Mouse (Mus musculus) hindbrain, embryonic 16.5 days (tissue): ENCODE data around the gene Foxl2. TPM values are rescaled to one million over a fixed set of nuclear protein-coding genes. Genes with fewer than 3 reads are reported as not detected.
A peak's percentile ranks its signal among the peaks of the same experiment; 100 is the strongest.

Experiments used
- ATAC-seq: fragments of 200-750 bp; cut with Nextera tagmentation; 2 replicates; pipeline ENCODE4 v1.8.0; 2017; ENCODE audit warnings: moderate TSS enrichment, moderate library complexity
- H3K27ac ChIP-seq: fragments of 300-500 bp; sonication (generic); 2 replicates; pipeline ENCODE4 v1.5.1; 2014; ENCODE audit warnings: low read depth, mild to moderate bottlenecking, control low read depth, low read length, moderate library complexity
- H3K27me3 ChIP-seq: fragments of 300-500 bp; sonication (generic); replicated peaks from 2 replicates; pipeline ENCODE4 v1.6.1; 2014; ENCODE audit warnings: low read length; ENCODE audit not compliant: control insufficient read depth, insufficient read depth
- H3K36me3 ChIP-seq: fragments of 300-500 bp; sonication (generic); 2 replicates; pipeline ENCODE4 v1.6.1; 2014; ENCODE audit warnings: mild to moderate bottlenecking, low read length, moderate library complexity, mixed read lengths; ENCODE audit not compliant: control insufficient read depth, insufficient read depth
- H3K4me1 ChIP-seq: fragments of 300-500 bp; sonication (generic); 2 replicates; pipeline ENCODE4 v1.6.1; 2014; ENCODE audit warnings: low read depth, low read length; ENCODE audit not compliant: control insufficient read depth, insufficient read depth
- H3K4me2 ChIP-seq: fragments of 300-500 bp; sonication (generic); 2 replicates; pipeline ENCODE4 v1.6.1; 2014; ENCODE audit warnings: mild to moderate bottlenecking, low read length, control low read depth, moderate library complexity
- H3K4me3 ChIP-seq: fragments of 300-500 bp; sonication (generic); 2 replicates; pipeline ENCODE4 v1.5.1; 2014; ENCODE audit warnings: mild to moderate bottlenecking, low read length, control low read depth, moderate library complexity
- H3K9ac ChIP-seq: fragments of 300-500 bp; sonication (generic); 2 replicates; pipeline ENCODE4 v1.6.1; 2014; ENCODE audit warnings: low read depth, mild to moderate bottlenecking, control low read depth, low read length, moderate library complexity
- H3K9me3 ChIP-seq: fragments of 300-500 bp; sonication (generic); 2 replicates; pipeline ENCODE4 v1.6.1; 2014; ENCODE audit warnings: mild to moderate bottlenecking, low read length, moderate library complexity; ENCODE audit not compliant: control insufficient read depth
- WGBS: fragments of 180-500 bp; shearing (Covaris S2); extraction: QIAGEN DNeasy Blood & Tissue Kit; methylation state at CpG from one replicate; pipeline ENCODE4 v1.1.7; 2014; 5-methylcytosine and 5-hydroxymethylcytosine counted together
- polyA plus RNA-seq: library from polyadenylated mRNA; unstranded; fragments of >200 nt; fragmentation: Nextera tagmentation; extraction: Ambion mirVana; gene quantifications from 2 replicates; pipeline ENCODE4 v1.2.1, GENCODE M21; 2015

The Foxl2 gene
- polyA plus RNA-seq, 1 experiment from 2014 or later, result 0.24 TPM

GRCm38 (mm10) chr9:98976081-98976480, 21.0 kb downstream of the Foxl2 start:
- no peak overlapping the region for H3K9ac ChIP-seq
- peaks cover 6% of the 10 kb centered on the region for H3K4me1 ChIP-seq
- H3K27me3 ChIP-seq, result peaks cover 48% of the 10 kb centered on the region
- no peaks in the 10 kb centered on the region for H3K9me3 ChIP-seq
- no peak for ATAC-seq
- H3K4me2 ChIP-seq, result no peak overlapping the region
- H3K36me3 ChIP-seq, result no peaks in the 10 kb centered on the region
- 92% methylated on average over 1 of the region's 1 CpGs for WGBS
- no peak overlapping the region for H3K4me3 ChIP-seq
- H3K27ac ChIP-seq, result no peak overlapping the region

DNA sequence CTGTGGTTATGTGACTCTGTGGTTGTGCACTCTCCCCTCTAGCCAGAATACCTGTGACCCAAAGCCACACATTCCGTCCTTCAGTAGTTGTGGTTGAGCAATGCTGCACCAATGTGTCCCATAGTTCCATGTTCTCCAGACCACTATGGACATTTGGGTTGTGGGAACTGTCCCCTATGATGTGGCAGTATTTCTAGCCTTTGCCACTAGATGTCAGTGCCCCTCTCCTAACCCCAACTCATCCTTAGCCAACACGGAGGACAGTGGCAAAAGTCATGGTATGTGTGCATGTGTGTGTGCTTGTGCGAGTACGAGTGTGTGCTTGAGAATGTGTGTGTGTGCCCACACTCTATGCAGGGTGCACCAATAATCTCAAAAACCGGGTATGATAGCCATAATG, 21.4 kb downstream of the Foxl2 start:
- Histone ChIP-seq H3K4me2 (no peak overlapping the region), H3K9ac (no peak overlapping the region), H3K4me1 (peaks cover 6% of the 10 kb centered on the region), H3K4me3 (no peak overlapping the region), H3K27me3 (peaks cover 44% of the 10 kb centered on the region), H3K36me3 (no peaks in the 10 kb centered on the region), H3K9me3 (no peaks in the 10 kb centered on the region), H3K27ac (no peak overlapping the region)
- no peak for ATAC-seq
- 43% methylated on average over 5 of the region's 5 CpGs for WGBS

- Histone ChIP-seq H3K4me2 (peak overlapping the region; percentile 54), H3K27me3 (peaks cover 21% of the 10 kb centered on the region), H3K27ac (no peak overlapping the region), H3K36me3 (no peaks in the 10 kb centered on the region), H3K4me3 (peak overlapping the region; percentile 20), H3K4me1 (no peaks in the 10 kb centered on the region), H3K9ac (no peak overlapping the region), H3K9me3 (no peaks in the 10 kb centered on the region)
- ATAC-seq, result peak; percentile 76; the same call in 1 of the 2 replicates
- 6% methylated on average over 29 of the region's 29 CpGs for WGBS
Observed at GRCm38 (mm10) chr9:98979431-98980416, 24.6 kb downstream of the Foxl2 start.

DNA sequence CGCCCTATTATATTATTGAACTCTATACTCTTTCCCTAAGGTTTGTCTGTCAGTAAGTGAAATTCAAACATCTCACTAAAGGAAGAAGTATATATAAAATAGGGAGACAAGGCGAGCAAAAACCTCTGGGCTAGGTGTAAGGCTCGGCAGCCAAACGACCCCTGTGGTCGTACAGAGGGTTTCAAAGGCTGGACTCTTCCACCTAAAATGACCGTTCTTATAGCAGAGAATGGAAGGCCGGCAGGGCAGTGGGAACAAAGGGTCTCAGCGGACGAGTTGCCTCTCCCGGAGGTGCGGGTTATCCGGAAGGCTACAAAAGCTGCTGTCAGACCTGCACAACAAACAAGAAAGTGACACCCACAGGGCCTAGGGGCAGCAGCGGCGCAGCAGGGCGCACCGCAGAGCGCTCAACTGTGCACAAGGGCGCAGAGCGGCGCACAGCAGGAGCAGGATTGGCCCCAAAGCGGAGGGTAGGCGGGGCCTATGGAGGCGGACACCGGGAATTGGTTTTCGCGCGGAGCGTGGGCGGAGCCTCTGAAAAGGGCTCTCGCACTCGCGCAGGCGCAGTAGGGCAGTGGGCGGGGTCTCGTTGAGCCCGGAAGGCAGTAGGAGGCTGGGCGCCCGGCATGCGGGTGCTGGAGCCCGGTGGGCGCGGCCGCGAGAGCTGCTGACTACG, 30.9 kb downstream of the Foxl2 start, which contains the start of gene Faim:
Gene Faim, plus strand, starts transcription at position 574 of the 676 bp plus-strand sequence.
- Histone ChIP-seq H3K36me3 (no peaks in the 10 kb centered on the region), H3K27ac (peak within 1 kb of the TSS; percentile 85), H3K4me3 (peak within 1 kb of the TSS; percentile 94), H3K4me1 (peaks cover 10% of the 10 kb centered on the region), H3K9ac (peak within 1 kb of the TSS; percentile 91), H3K27me3 (no peaks in the 10 kb centered on the region; the same call in 1 of the 2 replicates), H3K9me3 (no peaks in the 10 kb centered on the region), H3K4me2 (peak within 1 kb of the TSS; percentile 87)
- WGBS, result 2% methylated on average over 44 of the region's 45 CpGs
- ATAC-seq, result peak; percentile 96

- ATAC-seq, result peak; percentile 83
- Histone ChIP-seq H3K9ac (peak overlapping the region; percentile 91), H3K36me3 (no peaks in the 10 kb centered on the region), H3K27ac (peak overlapping the region; percentile 78), H3K4me2 (peak overlapping the region; percentile 87), H3K27me3 (no peaks in the 10 kb centered on the region; the same call in 1 of the 2 replicates), H3K4me3 (peak overlapping the region; percentile 94), H3K9me3 (no peaks in the 10 kb centered on the region), H3K4me1 (peaks cover 10% of the 10 kb centered on the region)
- under 1% methylated on average over 43 of the region's 50 CpGs for WGBS
Observed at GRCm38 (mm10) chr9:98986476-98987096, 31.5 kb downstream of the Foxl2 start.

DNA sequence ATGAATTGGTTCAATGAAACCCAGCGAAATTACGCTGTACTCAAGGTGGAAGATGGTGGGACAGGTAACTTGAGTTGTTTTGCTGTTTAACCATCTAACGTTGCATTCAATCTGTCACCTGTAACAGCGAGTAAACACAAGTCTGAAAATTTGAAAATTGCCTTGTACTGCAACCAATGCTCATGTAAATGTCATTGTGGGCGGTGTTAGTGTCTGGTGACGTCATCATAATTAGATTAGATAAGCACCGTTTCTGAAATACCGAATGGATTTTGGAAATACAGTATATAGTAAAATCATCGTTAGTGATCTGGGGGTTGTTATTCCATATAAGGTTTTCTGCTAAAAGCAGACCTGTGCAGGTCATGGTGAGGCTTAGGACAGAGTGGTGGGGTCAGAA, 32.0 kb downstream of the Foxl2 start:
- no peaks in the 10 kb centered on the region for H3K9me3 ChIP-seq
- H3K27ac ChIP-seq, result peak overlapping the region; percentile 44; the same call in 1 of the 2 replicates
- H3K4me1 ChIP-seq, result peaks cover 10% of the 10 kb centered on the region
- H3K4me3 ChIP-seq, result peak overlapping the region; percentile 94
- no peaks in the 10 kb centered on the region; the same call in 1 of the 2 replicates for H3K27me3 ChIP-seq
- H3K36me3 ChIP-seq, result no peaks in the 10 kb centered on the region
- H3K9ac ChIP-seq, result peak overlapping the region; percentile 91
- ATAC-seq, result no peak
- peak overlapping the region; percentile 87 for H3K4me2 ChIP-seq
- 47% methylated on average over 9 of the region's 9 CpGs for WGBS

GRCm38 (mm10) chr9:98994103-98994502, 39.0 kb downstream of the Foxl2 start:
- no peaks in the 10 kb centered on the region for H3K4me1 ChIP-seq
- no peak overlapping the region for H3K4me2 ChIP-seq
- no peak overlapping the region for H3K27ac ChIP-seq
- no peak overlapping the region for H3K4me3 ChIP-seq
- H3K27me3 ChIP-seq, result no peaks in the 10 kb centered on the region
- H3K36me3 ChIP-seq, result no peaks in the 10 kb centered on the region
- no peaks in the 10 kb centered on the region for H3K9me3 ChIP-seq
- 80% methylated on average over 4 of the region's 4 CpGs for WGBS
- ATAC-seq, result no peak
- H3K9ac ChIP-seq, result no peak overlapping the region

- H3K4me2 ChIP-seq, result no peak overlapping the region
- no peaks in the 10 kb centered on the region for H3K27me3 ChIP-seq
- WGBS, result 60% methylated on average over 9 of the region's 9 CpGs
- peak; percentile 89 for ATAC-seq
- H3K4me3 ChIP-seq, result no peak overlapping the region
- 0 out of 2 replicates have a peak overlapping the region, but pooled peaks have one; percentile 8 for H3K27ac ChIP-seq
- no peaks in the 10 kb centered on the region for H3K9me3 ChIP-seq
- peaks cover 23% of the 10 kb centered on the region for H3K36me3 ChIP-seq
- H3K9ac ChIP-seq, result no peak overlapping the region
- H3K4me1 ChIP-seq, result no peaks in the 10 kb centered on the region
Observed at GRCm38 (mm10) chr9:98999881-99000339, 44.8 kb downstream of the Foxl2 start.
